Mouse (Mus musculus): Measurements from ENCODE around the gene Syncrip. TPM values are rescaled to one million over a fixed set of nuclear protein-coding genes. Genes with fewer than 3 reads are reported as not detected.

Syncrip gene
- total RNA-seq, 2 experiments from 2014 or later: 72.3 to 93.0 TPM

Other genes starting within 250 kb of the Syncrip start
- gene Nt5e, start 155.4 kb downstream of the Syncrip start, total RNA-seq (2021): 1 to 10 TPM; 6.3 to 8.4 TPM
- 10 to 100 TPM; 38.7 to 55.1 TPM for gene Snx14, start 43.6 kb downstream of the Syncrip start, total RNA-seq (2021)
- gene Gm20537, start 26.0 kb downstream of the Syncrip start, total RNA-seq (2021): 1 to 10 TPM in 1 of 2 experiments, under 1 TPM in 1; 0.99 to 1.2 TPM
- gene Zfp949, start 65.4 kb upstream of the Syncrip start, total RNA-seq (2021): 10 to 100 TPM; 10.3 to 11.3 TPM
- gene Trim43a, start 98.3 kb upstream of the Syncrip start, total RNA-seq (2021): under 1 TPM; 0.38 to 0.40 TPM
- gene Mthfsl, start 237.7 kb upstream of the Syncrip start, total RNA-seq (2021): 10 to 100 TPM; 33.6 to 38.1 TPM
- 1 to 10 TPM in 1 of 2 experiments, under 1 TPM in 1; 0.56 to 4.1 TPM for gene Bcl2a1d, start 249.3 kb upstream of the Syncrip start, total RNA-seq (2021)

All from adrenal gland, adult 18-20 months (tissue).